Mouse (Mus musculus): ENCODE data around the gene Tcl1b5. TPM values are rescaled to one million over a fixed set of nuclear protein-coding genes. Genes with fewer than 3 reads are reported as not detected.
A peak's percentile ranks its signal among the peaks of the same experiment; 100 is the strongest.
"Not testable (repeated sequence)": the region's sequence is repeated elsewhere in the genome, so short reads cannot be mapped to it uniquely, and the experiment has no call there.

Gene Tcl1b5
- polyA plus RNA-seq (2012; rRNA removed) = not detected in 2 replicates

DNA sequence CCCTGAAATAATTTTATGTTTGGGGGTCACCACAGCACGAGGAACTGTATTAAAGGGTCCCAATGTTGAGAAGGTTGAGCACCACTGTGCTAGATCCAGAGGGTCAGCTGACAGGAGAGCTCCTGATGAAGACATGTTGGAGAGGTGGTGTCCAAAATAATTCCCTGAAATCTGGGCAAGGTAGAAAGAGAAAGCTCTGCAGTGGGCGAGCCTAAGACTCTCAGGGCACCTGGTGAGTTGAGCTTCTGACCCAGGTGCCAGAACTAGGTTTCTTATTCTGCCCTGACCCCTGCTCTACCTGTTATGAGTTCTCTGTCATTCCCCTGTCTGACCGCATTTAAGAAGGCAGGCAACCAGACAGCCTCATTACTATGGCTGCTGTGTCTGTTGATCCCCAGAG lies at the start of gene Tcl1b5:
Tcl1b5 (plus strand) TSS at position 301 of the 400 bp plus-strand sequence.
- not testable (repeated sequence) for DNase-seq (ENCODE audit: low read depth)

DNA sequence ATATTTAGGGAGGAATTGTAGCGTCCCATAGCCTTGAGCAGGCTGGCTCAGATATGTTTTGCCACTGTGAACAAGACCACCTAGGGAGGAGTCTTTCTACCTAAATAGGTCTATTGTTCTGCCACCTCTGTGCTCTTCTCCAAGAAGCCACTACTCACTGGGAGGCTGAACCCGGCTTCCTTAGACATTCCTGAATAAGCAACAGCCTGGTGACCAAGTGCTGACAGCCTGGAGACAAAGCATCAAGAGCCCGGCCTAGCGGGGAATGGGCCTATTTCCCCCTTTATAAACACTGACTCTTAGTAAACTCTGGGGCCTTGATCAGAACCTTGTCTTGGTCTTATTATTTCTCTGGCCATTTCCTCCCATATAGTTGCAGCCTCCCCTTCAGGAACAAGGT lies 49.6 kb upstream of the Tcl1b5 start:
- no peak for DNase-seq (ENCODE audit: low read depth)

GRCm38 (mm10) chr12:105127607-105128006 lies 48.5 kb upstream of the Tcl1b5 start:
- no peak for DNase-seq (ENCODE audit: low read depth)

GRCm38 (mm10) chr12:105129494-105130205 lies 46.5 kb upstream of the Tcl1b5 start:
- not testable (repeated sequence) for DNase-seq (ENCODE audit: low read depth)

DNA sequence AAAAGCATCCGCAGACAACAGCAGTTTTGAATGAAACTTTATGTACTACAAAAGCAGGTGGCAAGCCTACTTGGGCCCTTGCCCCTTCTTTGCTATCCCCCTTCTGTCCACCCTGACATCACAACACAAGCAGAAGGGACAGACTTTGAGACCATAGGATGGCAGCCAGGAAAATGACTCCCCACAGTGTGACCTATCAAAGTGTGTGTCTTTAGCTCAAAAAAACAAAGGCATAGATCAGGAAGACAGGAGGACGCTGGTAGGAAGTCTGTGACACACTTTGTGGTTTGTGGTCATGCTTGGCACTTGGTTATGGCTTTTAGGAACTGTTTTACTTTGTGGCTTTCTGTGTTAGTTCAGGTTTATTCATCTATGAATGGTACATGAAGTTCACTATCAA lies 42.0 kb upstream of the Tcl1b5 start:
- not testable (repeated sequence) for DNase-seq (ENCODE audit: low read depth)

- not testable (repeated sequence) for DNase-seq (ENCODE audit: low read depth)
These were observed 41.3 kb upstream of the Tcl1b5 start for GRCm38 (mm10) chr12:105134826-105135225.

- DNase-seq (ENCODE audit: low read depth) = not testable (repeated sequence)
These were observed 38.4 kb upstream of the Tcl1b5 start for GRCm38 (mm10) chr12:105137729-105138128.

- DNase-seq (ENCODE audit: low read depth) = no peak
These were observed 33.0 kb upstream of the Tcl1b5 start for GRCm38 (mm10) chr12:105143096-105143495.

DNA sequence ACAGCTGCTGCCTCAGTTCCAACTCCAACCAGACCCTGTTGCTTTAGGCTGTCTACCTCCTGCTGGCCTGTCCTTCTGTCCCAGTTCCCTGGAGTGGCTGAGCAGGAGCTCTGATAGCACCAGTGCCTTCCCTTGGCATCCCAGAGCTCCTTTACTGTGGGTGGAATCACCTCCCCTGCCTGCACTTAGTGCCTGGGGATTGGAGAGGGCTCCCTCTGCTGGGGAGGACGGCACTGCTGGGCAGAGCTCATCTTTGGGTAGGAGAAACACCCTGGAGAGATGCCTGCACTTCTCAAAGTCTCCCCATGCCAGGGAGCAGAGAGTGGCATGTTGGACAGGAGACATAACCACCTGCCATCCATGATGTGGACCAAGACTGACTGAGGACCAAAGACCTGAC lies 31.2 kb upstream of the Tcl1b5 start:
- not testable (repeated sequence) for DNase-seq (ENCODE audit: low read depth)

DNA sequence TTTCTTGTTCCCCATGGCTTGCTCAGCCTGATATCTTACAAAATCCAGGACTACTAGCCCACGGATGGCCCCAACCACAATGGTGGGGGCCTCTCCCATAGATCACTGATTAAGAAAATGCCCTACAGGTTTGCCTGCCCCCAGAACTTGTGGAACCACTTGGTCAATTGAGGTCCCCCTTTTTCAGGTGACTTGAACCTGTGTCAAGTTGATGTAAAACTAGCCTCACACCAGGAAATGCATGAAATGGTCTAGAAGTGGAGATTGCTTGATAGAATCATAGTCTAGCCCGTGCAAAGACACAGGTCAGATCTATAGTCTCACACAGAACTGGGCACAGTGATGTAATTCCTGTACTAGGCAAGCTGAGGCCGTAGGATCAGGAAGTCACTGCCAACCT lies 30.4 kb upstream of the Tcl1b5 start, which contains the start of gene Tcl1b2:
Tcl1b2 (plus strand) TSS at position 301 of the 400 bp plus-strand sequence.
- DNase-seq (ENCODE audit: low read depth) = no peak

DNA sequence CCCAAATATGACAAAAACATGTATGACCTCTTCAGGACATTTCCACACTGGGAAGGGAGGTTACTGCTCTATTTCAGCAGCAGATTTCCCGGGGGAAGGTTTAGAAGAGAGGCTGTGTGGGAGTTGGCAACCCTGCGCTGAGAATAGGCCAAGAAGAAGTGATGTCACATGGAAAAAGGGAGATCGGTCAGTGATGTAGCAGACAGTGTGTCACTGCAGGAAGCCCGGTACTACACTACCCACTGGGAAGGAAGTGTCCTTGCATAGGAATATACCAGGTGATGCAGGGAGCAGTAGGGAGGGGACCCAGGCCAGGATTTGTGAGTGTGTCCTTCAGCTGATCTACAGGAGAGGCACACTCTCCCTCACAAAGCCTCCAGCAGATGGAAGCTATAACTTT lies 20.9 kb upstream of the Tcl1b5 start:
- DNase-seq (ENCODE audit: low read depth) = peak; percentile 16

- DNase-seq (ENCODE audit: low read depth) = no peak
These were observed 17.3 kb upstream of the Tcl1b5 start for GRCm38 (mm10) chr12:105158842-105159241.

DNA sequence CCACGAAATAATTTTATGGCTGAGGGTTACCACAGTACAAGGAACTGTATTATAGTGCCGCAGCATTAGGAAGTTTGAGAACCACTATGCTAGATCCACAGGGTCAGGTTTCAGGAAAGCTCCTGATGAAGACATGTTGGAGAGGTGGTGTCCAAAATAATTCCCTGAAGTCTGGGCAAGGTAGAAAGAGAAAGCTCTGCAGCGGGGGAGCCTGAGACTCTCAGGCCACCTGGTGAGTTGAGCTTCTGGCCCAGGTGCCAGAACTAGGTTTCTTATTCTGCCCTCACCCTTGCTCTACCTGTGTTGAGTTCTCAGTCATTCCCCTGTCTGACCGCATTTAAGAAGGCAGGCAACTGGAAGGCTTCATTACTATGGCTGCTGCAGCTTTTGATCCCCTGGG lies 16.8 kb upstream of the Tcl1b5 start, which contains the start of gene Tcl1b1:
Tcl1b1 (plus strand) TSS at position 301 of the 400 bp plus-strand sequence.
- no peak for DNase-seq (ENCODE audit: low read depth)

GRCm38 (mm10) chr12:105166734-105167133 lies 9.4 kb upstream of the Tcl1b5 start:
- no peak for DNase-seq (ENCODE audit: low read depth)

- DNase-seq (ENCODE audit: low read depth) = no peak
These were observed 2.8 kb upstream of the Tcl1b5 start for GRCm38 (mm10) chr12:105173366-105173765.

GRCm38 (mm10) chr12:105174318-105174717 lies 1.8 kb upstream of the Tcl1b5 start:
- not testable (repeated sequence) for DNase-seq (ENCODE audit: low read depth)

DNA sequence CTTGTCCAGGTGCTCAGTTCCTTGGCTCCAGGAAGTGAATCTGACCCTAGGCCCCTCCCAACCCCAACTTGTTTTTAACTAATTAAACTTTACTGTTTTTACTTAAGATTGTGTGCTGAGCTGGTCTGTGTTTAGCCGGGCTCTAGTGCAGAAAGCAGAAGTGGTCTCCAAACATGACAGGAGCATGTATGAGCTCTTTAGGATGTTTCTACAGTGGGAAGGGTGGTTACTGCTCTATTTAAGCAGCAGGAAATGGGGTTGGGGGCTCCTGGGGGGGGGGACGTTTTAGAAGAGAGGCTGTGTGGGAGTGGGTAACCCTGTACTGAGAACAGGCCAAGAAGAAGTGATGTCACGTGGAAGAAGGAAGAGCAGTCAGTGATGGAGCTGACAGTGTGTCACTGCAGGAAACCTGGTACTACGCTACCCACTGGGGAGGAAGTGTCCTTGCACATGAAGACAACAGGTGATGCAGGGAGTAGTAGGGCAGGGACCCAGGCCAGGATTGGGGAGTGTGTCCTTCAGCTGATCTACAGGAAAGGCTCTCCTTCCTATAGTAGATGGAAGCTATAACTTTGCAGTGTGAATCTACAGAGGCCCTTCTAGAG lies 5.0 kb downstream of the Tcl1b5 start:
- not testable (repeated sequence) for DNase-seq (ENCODE audit: low read depth)

DNA sequence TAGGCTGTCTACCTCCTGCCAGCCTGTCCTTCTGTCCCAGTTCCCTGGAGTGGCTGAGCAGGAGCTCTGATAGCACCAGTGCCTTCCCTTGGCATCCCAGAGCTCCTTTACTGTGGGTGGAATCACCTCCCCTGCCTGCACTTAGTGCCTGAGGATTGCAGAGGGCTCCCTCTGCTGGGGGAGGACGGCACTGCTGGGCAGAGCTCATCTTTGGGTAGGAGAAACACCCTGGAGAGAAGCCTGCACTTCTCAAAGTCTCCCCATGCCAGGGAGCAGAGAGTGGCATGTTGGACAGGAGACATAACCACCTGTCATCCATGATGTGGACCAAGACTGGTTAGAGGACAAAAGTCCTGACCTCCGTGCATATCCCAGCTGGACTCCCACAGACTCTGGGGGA lies 12.8 kb downstream of the Tcl1b5 start:
- not testable (repeated sequence) for DNase-seq (ENCODE audit: low read depth)

DNA sequence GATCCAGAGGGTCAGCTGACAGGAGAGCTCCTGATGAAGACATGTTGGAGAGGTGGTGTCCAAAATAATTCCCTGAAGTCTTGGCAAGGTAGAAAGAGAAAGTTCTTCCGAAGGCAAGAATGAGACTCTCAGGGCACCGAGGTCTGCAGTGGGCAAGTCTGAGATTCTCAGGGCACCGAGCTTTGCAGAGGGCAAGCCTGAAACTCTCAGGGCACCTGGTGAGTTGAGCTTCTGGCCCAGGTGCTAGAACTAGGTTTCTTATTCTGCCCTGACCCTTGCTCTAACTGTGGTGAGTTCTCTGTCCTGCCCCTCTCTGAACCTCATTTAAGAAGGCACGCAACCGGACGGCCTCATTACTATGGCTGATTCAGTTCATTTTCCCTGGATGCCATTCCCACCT lies 14.6 kb downstream of the Tcl1b5 start, which contains the start of gene Tcl1b3:
Tcl1b3 (plus strand) TSS at position 301 of the 400 bp plus-strand sequence.
- DNase-seq (ENCODE audit: low read depth) = not testable (repeated sequence)

- DNase-seq (ENCODE audit: low read depth) = not testable (repeated sequence)
These were observed 23.7 kb downstream of the Tcl1b5 start for GRCm38 (mm10) chr12:105199684-105200497.

DNA sequence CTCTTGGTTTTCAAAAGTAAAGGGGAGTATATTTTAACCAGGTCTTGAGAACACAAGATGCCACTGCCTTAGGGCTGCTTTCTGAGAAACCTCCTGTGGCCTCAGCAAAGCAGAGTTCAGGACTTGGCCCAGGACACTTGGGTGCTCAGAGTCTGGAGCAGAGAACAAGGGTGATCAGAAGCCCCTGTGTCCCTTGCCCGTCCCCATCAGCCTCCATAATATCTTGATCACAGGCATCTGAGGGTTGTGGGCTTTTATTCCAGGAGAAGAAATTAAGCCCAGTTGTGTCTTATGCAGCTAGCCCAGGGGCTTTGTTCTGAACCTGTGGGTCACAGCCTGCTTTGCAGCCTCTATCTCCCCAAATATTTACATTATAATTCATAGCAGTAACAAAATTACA lies 25.5 kb downstream of the Tcl1b5 start, which contains the start of gene Tcl1b4:
Tcl1b4 (plus strand) TSS at position 301 of the 400 bp plus-strand sequence.
- not testable (repeated sequence) for DNase-seq (ENCODE audit: low read depth)

GRCm38 (mm10) chr12:105207071-105207470 lies 30.9 kb downstream of the Tcl1b5 start:
- DNase-seq (ENCODE audit: low read depth) = no peak
